Mouse (Mus musculus) limb, embryonic 15.5 days (tissue): ENCODE data around the gene Elovl2. TPM values are rescaled to one million over a fixed set of nuclear protein-coding genes. Genes with fewer than 3 reads are reported as not detected.

ENCODE experiments used
- ATAC-seq: fragments of 200-750 bp; cut with Nextera tagmentation; 2 replicates; pipeline ENCODE4 v1.8.0; 2017; ENCODE audit warnings: low read depth, moderate TSS enrichment; ENCODE audit not compliant: insufficient number of reproducible peaks, low FRiP score, low TSS enrichment
- H3K27ac ChIP-seq: fragments of 300-500 bp; sonication (generic); 2 replicates; pipeline ENCODE4 v1.5.1; 2015; ENCODE audit warnings: moderate library complexity, mild to moderate bottlenecking, inconsistent platforms
- H3K27me3 ChIP-seq: fragments of 300-500 bp; sonication (generic); 2 replicates; pipeline ENCODE4 v1.6.1; 2015; ENCODE audit warnings: inconsistent platforms
- H3K36me3 ChIP-seq: fragments of 300-500 bp; sonication (generic); 2 replicates; pipeline ENCODE4 v1.6.1; 2015; ENCODE audit warnings: inconsistent platforms
- H3K4me1 ChIP-seq: fragments of 300-500 bp; sonication (generic); 2 replicates; pipeline ENCODE4 v1.6.1; 2015; ENCODE audit warnings: inconsistent platforms
- H3K4me2 ChIP-seq: fragments of 300-500 bp; sonication (generic); 2 replicates; pipeline ENCODE4 v1.6.1; 2015; ENCODE audit warnings: mild to moderate bottlenecking, inconsistent platforms
- H3K4me3 ChIP-seq: fragments of 300-500 bp; sonication (generic); 2 replicates; pipeline ENCODE4 v1.5.1; 2015; ENCODE audit warnings: mild to moderate bottlenecking, inconsistent platforms
- H3K9ac ChIP-seq: fragments of 300-500 bp; sonication (generic); 2 replicates; pipeline ENCODE4 v1.6.1; 2015; ENCODE audit warnings: inconsistent platforms
- H3K9me3 ChIP-seq: fragments of 300-500 bp; sonication (generic); 2 replicates; pipeline ENCODE4 v1.6.1; 2016; ENCODE audit warnings: inconsistent platforms
- WGBS: fragments of 180-500 bp; shearing (Covaris S2); methylation state at CpG from one replicate; pipeline ENCODE4 v1.1.7; 2015; 5-methylcytosine and 5-hydroxymethylcytosine counted together
- polyA plus RNA-seq: library from polyadenylated mRNA; unstranded; fragments of >200 nt; fragmentation: Nextera tagmentation; extraction: Ambion mirVana; gene quantifications from 2 replicates; pipeline ENCODE4 v1.2.1, GENCODE M21; 2015

Elovl2 gene
- polyA plus RNA-seq, 1 experiment from 2014 or later, result 2.3 TPM

GRCm38 (mm10) chr13:41203691-41204090, 16.5 kb downstream of the Elovl2 start:
- H3K4me1 ChIP-seq, result peaks cover 9% of the 10 kb centered on the region; the same call in 1 of the 2 replicates
- no peaks in the 10 kb centered on the region for H3K36me3 ChIP-seq
- no peaks in the 10 kb centered on the region for H3K9me3 ChIP-seq
- H3K27me3 ChIP-seq, result peaks cover 14% of the 10 kb centered on the region; the same call in 1 of the 2 replicates
- H3K4me3 ChIP-seq, result no peak overlapping the region
- no peak overlapping the region for H3K4me2 ChIP-seq
- WGBS, result 68% methylated on average over 9 of the region's 9 CpGs
- H3K9ac ChIP-seq, result no peak overlapping the region
- no peak for ATAC-seq
- no peak overlapping the region for H3K27ac ChIP-seq

GRCm38 (mm10) chr13:41203289-41203688, 16.9 kb downstream of the Elovl2 start:
- H3K9ac ChIP-seq, result no peak overlapping the region
- no peak overlapping the region for H3K4me3 ChIP-seq
- no peak for ATAC-seq
- WGBS, result 27% methylated on average over 7 of the region's 7 CpGs
- no peak overlapping the region for H3K27ac ChIP-seq
- H3K4me1 ChIP-seq, result peaks cover 9% of the 10 kb centered on the region; the same call in 1 of the 2 replicates
- no peaks in the 10 kb centered on the region for H3K36me3 ChIP-seq
- no peak overlapping the region for H3K4me2 ChIP-seq
- H3K27me3 ChIP-seq, result peaks cover 14% of the 10 kb centered on the region; the same call in 1 of the 2 replicates
- H3K9me3 ChIP-seq, result no peaks in the 10 kb centered on the region

GRCm38 (mm10) chr13:41200861-41201260, 19.3 kb downstream of the Elovl2 start:
- H3K4me3 ChIP-seq, result no peak overlapping the region
- no peaks in the 10 kb centered on the region for H3K36me3 ChIP-seq
- peaks cover 9% of the 10 kb centered on the region; the same call in 1 of the 2 replicates for H3K4me1 ChIP-seq
- H3K27ac ChIP-seq, result no peak overlapping the region
- H3K4me2 ChIP-seq, result no peak overlapping the region
- H3K9me3 ChIP-seq, result no peaks in the 10 kb centered on the region
- WGBS, result 62% methylated on average over 2 of the region's 2 CpGs
- H3K9ac ChIP-seq, result no peak overlapping the region
- H3K27me3 ChIP-seq, result peaks cover 11% of the 10 kb centered on the region; the same call in 1 of the 2 replicates
- ATAC-seq, result no peak

- H3K4me3 ChIP-seq, result no peak overlapping the region
- 64% methylated on average over 3 of the region's 3 CpGs for WGBS
- peaks cover 10% of the 10 kb centered on the region; the same call in 1 of the 2 replicates for H3K27me3 ChIP-seq
- H3K36me3 ChIP-seq, result no peaks in the 10 kb centered on the region
- no peak for ATAC-seq
- no peak overlapping the region for H3K9ac ChIP-seq
- H3K4me2 ChIP-seq, result no peak overlapping the region
- no peaks in the 10 kb centered on the region for H3K9me3 ChIP-seq
- H3K4me1 ChIP-seq, result no peaks in the 10 kb centered on the region
- H3K27ac ChIP-seq, result no peak overlapping the region
These were observed 24.4 kb downstream of the Elovl2 start for GRCm38 (mm10) chr13:41195640-41196333.

GRCm38 (mm10) chr13:41187886-41188285, 32.3 kb downstream of the Elovl2 start:
- H3K9me3 ChIP-seq, result no peaks in the 10 kb centered on the region
- no peaks in the 10 kb centered on the region for H3K36me3 ChIP-seq
- H3K4me2 ChIP-seq, result no peak overlapping the region
- no peak for ATAC-seq
- WGBS, result 76% methylated on average over 6 of the region's 6 CpGs
- H3K9ac ChIP-seq, result no peak overlapping the region
- no peak overlapping the region for H3K4me3 ChIP-seq
- no peak overlapping the region for H3K27ac ChIP-seq
- H3K27me3 ChIP-seq, result no peaks in the 10 kb centered on the region
- H3K4me1 ChIP-seq, result no peaks in the 10 kb centered on the region

GRCm38 (mm10) chr13:41158426-41158825, 61.8 kb downstream of the Elovl2 start:
- WGBS, result 64% methylated on average over 5 of the region's 5 CpGs
- H3K27me3 ChIP-seq, result no peaks in the 10 kb centered on the region
- no peak overlapping the region for H3K27ac ChIP-seq
- no peak overlapping the region for H3K4me3 ChIP-seq
- no peak overlapping the region for H3K9ac ChIP-seq
- no peaks in the 10 kb centered on the region for H3K4me1 ChIP-seq
- no peak overlapping the region for H3K4me2 ChIP-seq
- H3K36me3 ChIP-seq, result no peaks in the 10 kb centered on the region
- ATAC-seq, result no peak
- H3K9me3 ChIP-seq, result no peaks in the 10 kb centered on the region

DNA sequence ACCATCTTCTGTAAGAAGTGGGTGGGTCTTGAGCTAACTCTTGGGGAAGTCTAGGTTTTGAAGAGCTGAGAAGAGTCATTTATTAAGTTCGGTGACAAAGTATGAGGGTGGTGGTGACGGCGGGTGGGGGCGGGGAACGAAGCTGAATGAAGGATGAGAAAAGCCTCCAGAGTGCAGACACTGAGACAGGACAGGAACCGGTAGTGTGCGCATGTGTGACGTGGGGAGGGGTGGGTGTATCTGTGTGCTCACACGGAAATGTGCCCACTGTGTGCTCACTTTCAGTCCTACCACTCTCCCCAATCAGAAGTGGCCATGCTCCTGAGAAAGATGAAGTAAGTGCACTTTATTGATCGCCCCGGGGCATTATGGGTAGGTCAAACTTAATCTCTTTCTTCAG, 67.1 kb downstream of the Elovl2 start:
- H3K9me3 ChIP-seq, result no peaks in the 10 kb centered on the region
- H3K36me3 ChIP-seq, result no peaks in the 10 kb centered on the region
- H3K27ac ChIP-seq, result no peak overlapping the region
- no peaks in the 10 kb centered on the region for H3K27me3 ChIP-seq
- ATAC-seq, result no peak
- no peak overlapping the region for H3K4me2 ChIP-seq
- H3K4me3 ChIP-seq, result no peak overlapping the region
- no peaks in the 10 kb centered on the region for H3K4me1 ChIP-seq
- H3K9ac ChIP-seq, result no peak overlapping the region
- 84% methylated on average over 11 of the region's 11 CpGs for WGBS

- no peak for ATAC-seq
- no peaks in the 10 kb centered on the region for H3K9me3 ChIP-seq
- H3K4me1 ChIP-seq, result no peaks in the 10 kb centered on the region
- H3K27ac ChIP-seq, result no peak overlapping the region
- H3K4me2 ChIP-seq, result no peak overlapping the region
- no peak overlapping the region for H3K4me3 ChIP-seq
- 71% methylated on average over 10 of the region's 10 CpGs for WGBS
- H3K27me3 ChIP-seq, result no peaks in the 10 kb centered on the region
- no peak overlapping the region for H3K9ac ChIP-seq
- no peaks in the 10 kb centered on the region for H3K36me3 ChIP-seq
These were observed 73.9 kb downstream of the Elovl2 start for GRCm38 (mm10) chr13:41146271-41146670.

DNA sequence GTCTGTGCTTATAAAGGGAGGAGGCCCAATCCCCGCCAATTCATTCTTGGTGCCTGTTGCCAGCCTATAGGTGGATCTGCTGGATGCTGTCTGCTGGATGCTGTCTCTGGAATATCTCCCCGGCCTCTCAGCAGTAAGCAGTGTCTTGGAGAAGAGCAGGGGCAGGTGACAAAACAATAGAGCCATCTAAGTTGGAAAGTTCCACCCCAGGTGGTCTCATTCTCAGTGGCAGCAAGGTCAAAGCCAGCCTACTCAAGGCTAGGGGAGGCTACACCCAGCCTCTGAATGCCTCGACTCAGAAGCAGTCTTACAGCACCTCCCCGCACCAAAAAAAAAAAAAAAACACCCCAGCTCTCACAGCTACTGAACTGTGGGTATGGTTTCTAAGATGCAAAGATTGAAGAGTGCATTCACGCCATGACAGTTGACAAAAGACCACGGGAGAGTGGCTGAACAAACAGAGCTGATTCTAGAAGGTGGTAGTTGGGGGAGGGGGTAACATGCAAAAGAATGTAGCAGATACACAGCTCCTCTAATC, 74.7 kb downstream of the Elovl2 start:
- Histone ChIP-seq H3K4me1 (no peaks in the 10 kb centered on the region), H3K27ac (no peak overlapping the region), H3K27me3 (no peaks in the 10 kb centered on the region), H3K36me3 (no peaks in the 10 kb centered on the region), H3K4me3 (no peak overlapping the region), H3K4me2 (no peak overlapping the region), H3K9ac (no peak overlapping the region), H3K9me3 (no peaks in the 10 kb centered on the region)
- whole genome bisulfite sequencing, result 77% methylated on average over 6 of the region's 6 CpGs
- ATAC-seq, result no peak

GRCm38 (mm10) chr13:41134901-41135300, 85.3 kb downstream of the Elovl2 start:
- H3K4me3 ChIP-seq, result no peak overlapping the region
- no peaks in the 10 kb centered on the region for H3K27me3 ChIP-seq
- no peaks in the 10 kb centered on the region for H3K36me3 ChIP-seq
- H3K9me3 ChIP-seq, result no peaks in the 10 kb centered on the region
- ATAC-seq, result no peak
- H3K4me2 ChIP-seq, result no peak overlapping the region
- no peaks in the 10 kb centered on the region for H3K4me1 ChIP-seq
- no peak overlapping the region for H3K9ac ChIP-seq
- no peak overlapping the region for H3K27ac ChIP-seq
- 5% methylated on average over 6 of the region's 6 CpGs for WGBS
